Mouse (Mus musculus) thymus, adult 2 months (tissue): ENCODE measurements around the gene AU040320. TPM values are rescaled to one million over a fixed set of nuclear protein-coding genes. Genes with fewer than 3 reads are reported as not detected.

Experiments
- DNase-seq: peaks from one replicate; pipeline ENCODE4 v3.0.0; 2021
- H3K27ac ChIP-seq: fragments of 200-500 bp; 2 replicates; pipeline ENCODE4 v1.5.1; 2012; ENCODE audit warnings: low read length, control low read depth; ENCODE audit not compliant: control insufficient read depth, insufficient read depth
- H3K27me3 ChIP-seq: fragments of 200-500 bp; 2 replicates; pipeline ENCODE4 v1.6.1; 2012; ENCODE audit warnings: mild to moderate bottlenecking, low read length, moderate library complexity, mixed read lengths; ENCODE audit not compliant: control insufficient read depth, insufficient read depth
- H3K36me3 ChIP-seq: fragments of 200-500 bp; 2 replicates; pipeline ENCODE4 v1.6.1; 2012; ENCODE audit warnings: mild to moderate bottlenecking, low read length, moderate library complexity; ENCODE audit not compliant: control insufficient read depth, insufficient read depth
- H3K4me1 ChIP-seq: fragments of 200-500 bp; replicated peaks from 2 replicates; pipeline ENCODE4 v1.6.1; 2012; ENCODE audit warnings: low read length; ENCODE audit not compliant: control insufficient read depth, insufficient read depth
- H3K4me3 ChIP-seq: fragments of 200-500 bp; 2 replicates; pipeline ENCODE4 v1.5.1; 2012; ENCODE audit warnings: mild to moderate bottlenecking, low read length, control low read depth, moderate library complexity; ENCODE audit not compliant: control insufficient read depth, insufficient read depth
- CTCF ChIP-seq: fragments of 200-500 bp; IDR thresholded peaks from 2 replicates; pipeline ENCODE4 v1.5.1; 2012; ENCODE audit warnings: mild to moderate bottlenecking, control low read depth, low read length, moderate library complexity, borderline replicate concordance; ENCODE audit not compliant: control insufficient read depth, poor library complexity, insufficient read depth; ENCODE audit errors: extremely low read depth
- POLR2A ChIP-seq: fragments of 200-500 bp; IDR thresholded peaks from 2 replicates; pipeline ENCODE4 v1.6.1; 2012; ENCODE audit warnings: mild to moderate bottlenecking, low read length, control low read depth, moderate library complexity; ENCODE audit not compliant: control insufficient read depth, poor library complexity, insufficient read depth; ENCODE audit errors: extremely low read depth
- WGBS: fragments of 180-500 bp; shearing (Covaris S2); methylation state at CpG from one replicate; pipeline ENCODE4 v1.1.7; 2018; 5-methylcytosine and 5-hydroxymethylcytosine counted together
- polyA plus RNA-seq: library from polyadenylated mRNA; depleted of rRNA; stranded (reverse); fragments of >200 nt; gene quantifications from 2 replicates; pipeline ENCODE4 v1.2.3, GENCODE M21; 2012

Gene AU040320
- polyA plus RNA-seq, 1 experiment: 40.0 TPM

DNA sequence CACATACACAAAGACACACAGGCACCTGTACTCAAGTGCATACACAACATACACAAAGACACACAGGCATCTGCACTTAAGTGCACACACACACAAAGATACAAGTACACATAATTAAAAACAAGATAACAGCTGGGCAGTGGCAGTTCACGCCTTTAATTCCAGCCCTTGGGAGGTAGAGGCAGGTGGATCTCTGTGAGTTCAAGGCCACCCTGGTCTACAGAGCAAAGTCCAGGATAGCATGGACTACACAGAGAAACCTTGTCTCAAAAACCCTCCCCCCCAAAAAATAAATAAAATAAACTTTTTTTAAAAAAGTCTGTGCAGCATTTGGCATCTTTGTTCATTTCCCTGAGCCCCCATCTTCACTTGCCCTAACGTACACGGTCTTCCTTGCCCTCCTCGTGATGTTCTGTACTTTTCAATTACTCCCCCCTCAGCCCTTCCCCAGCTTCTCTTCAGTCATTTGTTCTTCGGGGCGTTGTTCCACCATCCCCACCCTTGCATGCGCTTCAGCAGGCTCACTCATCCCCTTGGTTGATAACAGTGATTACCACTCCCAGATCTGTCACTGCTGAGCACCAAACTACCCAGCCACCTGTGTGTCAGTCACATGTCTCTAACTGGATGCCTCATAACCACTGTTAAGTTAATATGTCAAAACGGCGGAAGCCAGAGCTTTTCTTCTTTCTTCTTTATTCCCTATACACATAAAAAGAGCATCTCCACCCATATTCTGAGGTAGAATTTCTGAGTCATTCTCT, 16.6 kb downstream of the AU040320 start:
- WGBS: 90% methylated on average over 9 of the region's 9 CpGs

DNA sequence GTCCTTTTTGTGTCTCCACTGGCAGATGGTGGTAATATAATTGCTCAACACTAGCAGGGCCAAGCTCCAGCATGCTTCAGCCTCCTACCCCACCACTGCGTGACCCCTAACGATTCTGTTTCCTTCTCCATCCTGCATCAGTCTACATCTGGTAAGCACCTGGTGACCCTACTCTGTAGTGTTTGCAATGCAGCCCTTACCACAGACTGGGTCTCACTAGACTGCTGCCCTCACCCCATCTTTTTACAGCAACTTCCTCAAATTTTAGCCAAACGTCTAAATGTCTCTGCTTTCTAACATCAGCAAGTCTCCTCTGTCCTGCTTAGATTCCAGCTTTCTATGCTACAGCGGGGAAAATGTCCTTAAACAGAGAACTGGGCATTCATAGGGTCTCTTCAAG, 17.5 kb downstream of the AU040320 start:
- Histone ChIP-seq H3K27me3 (no peaks in the 10 kb centered on the region), H3K36me3 (no peaks in the 10 kb centered on the region), H3K4me1 (no peaks in the 10 kb centered on the region), H3K4me3 (no peak overlapping the region), H3K27ac (no peak overlapping the region)
- 55% methylated on average over 4 of the region's 4 CpGs for WGBS
- DNase-seq: no peak
- TF ChIP-seq CTCF: no peak
- TF ChIP-seq POLR2A: no peak

More for the DNA sequence above, 16.6 kb downstream of the AU040320 start:
- no peak for TF ChIP-seq POLR2A
- no peak for TF ChIP-seq CTCF
- DNase-seq: no peak
- no peaks in the 10 kb centered on the region for H3K27me3 ChIP-seq
- H3K4me3 ChIP-seq: no peak overlapping the region
- no peak overlapping the region for H3K27ac ChIP-seq
- no peaks in the 10 kb centered on the region for H3K4me1 ChIP-seq
- no peaks in the 10 kb centered on the region for H3K36me3 ChIP-seq

DNA sequence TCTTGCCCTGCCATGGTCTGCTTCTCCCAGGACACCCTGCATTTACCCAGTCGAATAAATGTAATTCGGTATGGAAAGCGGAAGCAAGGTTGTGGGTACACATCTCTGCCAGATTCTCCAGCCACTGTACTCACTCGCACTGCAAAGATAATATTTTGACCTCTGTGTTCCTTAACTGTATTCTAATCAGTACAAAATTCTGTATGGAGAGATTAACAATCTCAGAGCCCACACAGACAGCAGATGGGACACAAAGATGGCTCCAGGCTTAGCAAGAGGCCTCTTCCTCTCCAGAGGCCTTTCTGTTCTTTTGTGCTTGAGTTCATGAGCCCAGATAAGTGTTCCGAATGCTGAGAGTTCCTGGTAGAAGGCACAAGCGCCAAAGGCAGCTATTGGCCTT, 20.5 kb downstream of the AU040320 start:
- WGBS: 96% methylated on average over 6 of the region's 6 CpGs

DNA sequence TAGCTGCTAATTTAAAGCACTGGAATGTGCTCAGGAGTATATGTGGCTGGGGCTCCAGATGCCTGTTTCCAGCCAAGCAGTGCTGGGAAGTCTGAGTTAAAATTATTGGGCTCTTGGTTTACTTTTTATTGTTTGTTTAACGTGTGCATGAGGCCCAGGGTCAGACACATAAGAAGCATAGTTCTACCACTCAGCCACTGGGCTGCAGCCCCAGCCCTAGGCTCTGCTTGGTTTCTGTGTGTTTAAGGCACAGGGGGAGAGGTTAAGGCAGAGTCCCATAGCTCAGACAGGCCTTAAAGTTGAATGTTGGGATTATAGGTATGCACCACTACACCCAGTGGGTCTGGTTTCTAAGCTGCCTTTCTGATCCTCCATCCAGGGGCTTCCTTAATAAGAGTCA, 21.8 kb downstream of the AU040320 start:
- H3K4me1 ChIP-seq: 0 out of 2 replicates have a peak, but pooled peaks cover 2% of the 10 kb centered on the region
- H3K36me3 ChIP-seq: no peaks in the 10 kb centered on the region
- TF ChIP-seq POLR2A (no peak), CTCF (no peak)
- WGBS: 95% methylated on average over 1 of the region's 1 CpGs
- H3K27me3 ChIP-seq: no peaks in the 10 kb centered on the region
- H3K4me3 ChIP-seq: no peak overlapping the region
- H3K27ac ChIP-seq: no peak overlapping the region
- DNase-seq: no peak

More for the DNA sequence above, 20.5 kb downstream of the AU040320 start:
- Histone ChIP-seq H3K4me1 (no peaks in the 10 kb centered on the region), H3K27ac (no peak overlapping the region), H3K4me3 (no peak overlapping the region), H3K27me3 (no peaks in the 10 kb centered on the region), H3K36me3 (no peaks in the 10 kb centered on the region)
- DNase-seq: no peak
- TF ChIP-seq POLR2A (no peak), CTCF (no peak)

DNA sequence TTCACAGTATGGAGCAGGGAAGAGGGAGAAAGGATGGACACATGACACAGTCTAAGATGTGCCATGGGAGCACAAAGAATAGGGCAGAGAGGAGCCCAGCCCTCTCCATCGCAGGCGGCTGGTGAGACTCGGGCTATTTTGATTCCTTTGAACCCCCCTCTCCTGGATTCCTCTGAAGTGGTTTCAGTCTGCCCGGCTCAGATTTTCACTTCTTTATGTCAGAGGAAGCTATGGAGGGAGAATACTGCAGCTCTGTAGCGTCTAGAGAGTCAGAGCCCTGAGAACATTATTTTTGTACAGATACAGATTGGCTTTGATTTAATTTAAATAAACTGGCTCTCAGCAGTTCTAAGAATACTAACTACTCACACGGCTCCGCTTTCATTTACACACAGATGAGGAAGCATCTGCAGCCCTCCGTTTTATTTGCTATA, 25.8 kb downstream of the AU040320 start:
- 38% methylated on average over 8 of the region's 8 CpGs for WGBS
- no peak overlapping the region for H3K4me3 ChIP-seq
- TF ChIP-seq POLR2A (no peak), CTCF (no peak)

DNA sequence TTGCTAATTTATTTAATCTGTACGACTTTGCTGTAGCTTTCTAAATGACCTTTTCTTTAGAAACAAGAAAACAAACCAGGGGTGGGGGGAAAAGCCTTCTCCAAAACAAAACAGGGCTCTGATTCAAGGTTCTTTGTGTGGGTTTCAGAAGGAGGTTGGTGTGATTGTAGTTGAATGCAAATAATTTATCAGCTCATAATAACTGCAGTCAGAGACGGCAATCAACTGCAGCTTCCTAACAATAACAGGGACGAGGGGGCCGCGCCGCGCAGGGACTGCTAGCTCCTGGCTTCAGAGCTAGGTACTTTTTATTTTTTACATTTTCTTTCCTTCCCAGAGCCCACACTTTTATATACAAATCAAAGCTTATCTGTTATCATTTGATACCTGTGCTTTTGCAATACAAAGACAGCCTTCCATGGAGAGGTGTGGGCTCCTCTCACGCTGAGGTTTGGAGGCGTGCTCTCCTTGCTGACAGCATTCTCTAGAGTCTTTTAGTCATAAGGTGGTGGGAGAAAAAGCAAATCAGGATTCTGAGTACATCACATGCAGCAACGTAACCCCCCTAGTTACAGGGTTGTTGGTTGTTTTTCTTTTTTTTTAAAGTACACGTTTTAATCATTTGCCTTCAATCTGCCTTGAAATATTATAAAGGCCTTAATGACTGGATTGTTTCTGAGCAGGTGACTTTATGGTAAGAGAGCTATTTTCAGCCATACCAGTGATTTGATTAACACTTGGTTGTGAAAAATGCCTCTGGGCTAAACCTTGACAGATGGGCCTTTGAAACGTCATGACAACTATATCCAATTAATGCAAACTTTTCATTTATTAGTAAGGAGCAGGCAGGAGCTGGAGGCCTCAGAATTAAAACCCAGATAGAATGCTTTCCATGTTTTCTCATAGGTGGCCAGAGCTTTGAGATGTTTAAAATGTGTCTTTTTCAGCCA, 26.8 kb downstream of the AU040320 start:
- Histone ChIP-seq H3K27me3 (no peaks in the 10 kb centered on the region), H3K27ac (no peak overlapping the region), H3K36me3 (no peaks in the 10 kb centered on the region), H3K4me3 (no peak overlapping the region), H3K4me1 (0 out of 2 replicates have a peak, but pooled peaks cover 2% of the 10 kb centered on the region)
- DNase-seq: no peak
- TF ChIP-seq CTCF: no peak
- TF ChIP-seq POLR2A: no peak
- 97% methylated on average over 12 of the region's 12 CpGs for WGBS

More for the DNA sequence above, 25.8 kb downstream of the AU040320 start:
- no peaks in the 10 kb centered on the region for H3K36me3 ChIP-seq
- H3K27me3 ChIP-seq: no peaks in the 10 kb centered on the region
- no peak overlapping the region for H3K27ac ChIP-seq
- DNase-seq: no peak
- 0 out of 2 replicates have a peak, but pooled peaks cover 2% of the 10 kb centered on the region for H3K4me1 ChIP-seq
